Mouse (Mus musculus) CH12.LX (cell line): ENCODE measurements around the gene Sh2d7. TPM values are rescaled to one million over a fixed set of nuclear protein-coding genes. Genes with fewer than 3 reads are reported as not detected.

Source experiments
- DNase-seq: peaks from one replicate; pipeline ENCODE4 v3.0.0-alpha.2; 2013; ENCODE audit errors: extremely low read depth
- H3K27ac ChIP-seq: 2 replicates; pipeline ENCODE4 v1.5.1; 2012; ENCODE audit warnings: low read depth, mild to moderate bottlenecking, control low read depth, moderate library complexity; ENCODE audit not compliant: insufficient read depth
- H3K27me3 ChIP-seq: replicated peaks from 2 replicates; pipeline ENCODE3; 2012; ENCODE audit warnings: inconsistent platforms
- H3K36me3 ChIP-seq, 2 experiments: replicated peaks in 1 of 2; 2 replicates each; pipeline versions ENCODE3 to v1.6.1; 2012; ENCODE audit warnings: inconsistent platforms in 1 of 2, low read length in 1 of 2, mild to moderate bottlenecking in 1 of 2, mixed read lengths in 1 of 2, moderate library complexity in 1 of 2; ENCODE audit not compliant: control insufficient read depth in 1 of 2, insufficient read depth in 1 of 2
- H3K4me1 ChIP-seq, 2 experiments: 2 replicates each; pipeline ENCODE4 v1.6.1; 2012; ENCODE audit warnings: inconsistent platforms in 1 of 2, moderate library complexity in 1 of 2; ENCODE audit not compliant: insufficient read depth in 2 of 2, control insufficient read depth in 1 of 2
- H3K4me2 ChIP-seq: 2 replicates; pipeline ENCODE4 v1.6.1; 2012; ENCODE audit warnings: low read depth, mild to moderate bottlenecking, control low read depth; ENCODE audit not compliant: poor library complexity, insufficient read depth, severe bottlenecking
- H3K4me3 ChIP-seq, 3 experiments: fragments of 150-350 bp in 1 of 3; sonication (generic) in 1 of 3; replicated peaks in 1 of 3; 2 replicates each; pipeline versions ENCODE3 to v1.5.1; 2011 to 2012; ENCODE audit warnings: low read depth in 2 of 3, low read length in 2 of 3, mild to moderate bottlenecking in 2 of 3, moderate library complexity in 2 of 3, control low read depth in 1 of 3, improper control_type of control experiment in 1 of 3, inconsistent platforms in 1 of 3, mixed read lengths in 1 of 3; ENCODE audit not compliant: poor library complexity in 1 of 3
- H3K79me2 ChIP-seq: replicated peaks from 2 replicates; pipeline ENCODE4 v1.6.1; 2012; ENCODE audit warnings: mild to moderate bottlenecking, moderate library complexity; ENCODE audit not compliant: control insufficient read depth, poor library complexity, insufficient read depth, severe bottlenecking; ENCODE audit errors: extremely low read depth
- H3K9ac ChIP-seq: 2 replicates; pipeline ENCODE4 v1.6.1; 2012; ENCODE audit warnings: low read depth, mild to moderate bottlenecking, control low read depth, moderate library complexity; ENCODE audit not compliant: insufficient read depth
- H3K9me3 ChIP-seq: replicated peaks from 2 replicates; pipeline ENCODE3; 2012; ENCODE audit warnings: low read length, inconsistent platforms, mixed read lengths
- CTCF ChIP-seq, 2 experiments: IDR thresholded peaks in 1 of 2; conservative IDR thresholded peaks in 1 of 2; 2 replicates each; pipeline ENCODE4 v1.5.1; 2011 to 2012; ENCODE audit warnings: low read depth in 2 of 2, low read length in 2 of 2, improper control_type of control experiment in 1 of 2, inconsistent platforms in 1 of 2, mild to moderate bottlenecking in 1 of 2, moderate library complexity in 1 of 2
- GABPA ChIP-seq: IDR thresholded peaks from 2 replicates; pipeline ENCODE4 v1.6.1; 2012; ENCODE audit warnings: low read depth, low read length, improper control_type of control experiment, inconsistent platforms; ENCODE audit not compliant: insufficient replicate concordance
- HCFC1 ChIP-seq: IDR thresholded peaks from 2 replicates; pipeline ENCODE4 v1.6.1; 2012; ENCODE audit warnings: low read depth, mild to moderate bottlenecking, inconsistent platforms, low read length, improper control_type of control experiment
- IRF4 ChIP-seq: IDR thresholded peaks from 2 replicates; pipeline ENCODE4 v1.6.1; 2014; ENCODE audit warnings: low read depth, mild to moderate bottlenecking, inconsistent platforms, low read length, improper control_type of control experiment
- KAT2A ChIP-seq: IDR thresholded peaks from 2 replicates; pipeline ENCODE4 v1.6.1; 2012; ENCODE audit warnings: low read length, improper control_type of control experiment, inconsistent platforms; ENCODE audit not compliant: insufficient replicate concordance
- MEF2A ChIP-seq: IDR thresholded peaks from 2 replicates; pipeline ENCODE4 v1.6.1; 2014; ENCODE audit warnings: low read depth, mild to moderate bottlenecking, inconsistent platforms, low read length, improper control_type of control experiment, borderline replicate concordance
- NRF1 ChIP-seq: IDR thresholded peaks from 2 replicates; pipeline ENCODE4 v1.6.1; 2014; ENCODE audit warnings: low read depth, mild to moderate bottlenecking, inconsistent platforms, low read length, improper control_type of control experiment, moderate library complexity
- PAX5 ChIP-seq: IDR thresholded peaks from 2 replicates; pipeline ENCODE4 v1.6.1; 2012; ENCODE audit warnings: low read length, inconsistent platforms, mixed read lengths
- RAD21 ChIP-seq: IDR thresholded peaks from 2 replicates; pipeline ENCODE4 v1.6.1; 2011; ENCODE audit warnings: low read depth, mild to moderate bottlenecking, low read length, improper control_type of control experiment, moderate library complexity
- RCOR1 ChIP-seq: conservative IDR thresholded peaks from 2 replicates; pipeline ENCODE4 v1.6.1; 2012; ENCODE audit warnings: low read depth, mild to moderate bottlenecking, inconsistent platforms, low read length, improper control_type of control experiment
- SIN3A ChIP-seq: IDR thresholded peaks from 2 replicates; pipeline ENCODE4 v1.6.1; 2012; ENCODE audit warnings: low read length, improper control_type of control experiment, inconsistent platforms
- SMC3 ChIP-seq: IDR thresholded peaks from 2 replicates; pipeline ENCODE4 v1.6.1; 2011; ENCODE audit warnings: low read depth, low read length, improper control_type of control experiment
- TBP ChIP-seq: conservative IDR thresholded peaks from 2 replicates; pipeline ENCODE4 v1.6.1; 2011; ENCODE audit warnings: low read depth, low read length, improper control_type of control experiment
- TCF12 ChIP-seq: IDR thresholded peaks from 2 replicates; pipeline ENCODE4 v1.6.1; 2014; ENCODE audit warnings: low read depth, mild to moderate bottlenecking, inconsistent platforms, low read length, improper control_type of control experiment
- ZC3H11A ChIP-seq: IDR thresholded peaks from 2 replicates; pipeline ENCODE4 v1.6.1; 2012; ENCODE audit warnings: low read depth, mild to moderate bottlenecking, inconsistent platforms, low read length, improper control_type of control experiment
- ZKSCAN1 ChIP-seq: IDR thresholded peaks from 2 replicates; pipeline ENCODE4 v1.6.1; 2012; ENCODE audit warnings: low read depth, inconsistent platforms, low read length, improper control_type of control experiment, borderline replicate concordance
- ZNF384 ChIP-seq: IDR thresholded peaks from 2 replicates; pipeline ENCODE4 v1.6.1; 2012; ENCODE audit warnings: low read depth, low read length, improper control_type of control experiment, inconsistent platforms
- dilution Hi-C: fragments of 300-500 bp; cut with MboI; formaldehyde crosslinking; loops from 2 replicates; pipeline ENCODE4 v1.14.3; 2020; ENCODE audit warnings: low sequenced_read_pairs; ENCODE audit not compliant: extremely low pct_unique_long_range_greater_than_20kb, extremely low pct_ligation_motif_present
- in situ Hi-C: fragments of 300-500 bp; cut with MboI; formaldehyde crosslinking; loops from 3 replicates; pipeline ENCODE4 v1.14.3; 2019; ENCODE audit warnings: low sequenced_read_pairs, low pct_ligation_motif_present, low pct_unique_long_range_greater_than_20kb, mixed read lengths
- polyA plus RNA-seq: library from polyadenylated mRNA; unstranded; fragments of >175 nt; gene quantifications from 2 replicates; pipeline ENCODE4 v1.2.1, GENCODE M21; 2012; ENCODE audit warnings: low read depth; ENCODE audit not compliant: insufficient read length
- total RNA-seq, 2 experiments: library from RNA; depleted of rRNA; stranded (reverse); fragments of 300-350 nt in 1 of 2; fragments of >200 nt in 1 of 2; gene quantifications; 2 replicates each; pipeline ENCODE4 v1.2.3; 2012 to 2014

Gene Sh2d7
- total and polyA plus RNA-seq, 3 experiments, result 0.56 to 0.83 (median 0.81) TPM

DNA sequence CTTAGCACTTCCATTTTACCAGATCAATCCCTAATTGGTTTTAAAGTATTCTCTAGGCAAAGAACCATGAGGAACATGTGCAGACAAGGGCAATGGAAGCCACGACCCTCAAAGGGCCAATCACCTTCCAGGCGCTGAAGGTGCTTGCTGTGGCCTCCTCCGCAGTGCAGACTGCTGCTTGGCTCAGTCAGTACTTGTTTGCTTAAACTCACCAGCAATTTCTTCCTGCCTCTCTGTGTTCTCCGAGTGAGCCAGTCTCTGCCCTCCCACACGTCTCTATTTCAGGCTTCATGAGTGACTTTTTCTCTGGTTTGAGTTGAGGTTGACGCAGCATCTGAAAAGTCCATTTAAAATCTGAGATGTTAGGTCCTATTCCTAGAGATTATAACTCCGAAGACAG, 19.9 kb upstream of the Sh2d7 start:
- no peaks in the 10 kb centered on the region for H3K9me3 ChIP-seq
- TF ChIP-seq CTCF (conservative IDR thresholded peaks at IDR 0.05 in 1 of 2, IDR thresholded peaks at IDR 0.05 in 1 of 2; ENCODE audit: low read depth in 2 of 2, low read length in 2 of 2) (no peak), SMC3 (no peak), PAX5 (no peak), TCF12 (no peak), ZNF384 (no peak), RCOR1 (no peak), IRF4 (no peak), ZC3H11A (no peak), MEF2A (no peak), TBP (no peak), NRF1 (no peak), KAT2A (no peak), HCFC1 (no peak), GABPA (no peak), SIN3A (no peak)
- TF ChIP-seq, all 38 proteins: peak for 0
- dilution Hi-C loops (no loop called here), in situ Hi-C loops (no loop called here)
- H3K79me2 ChIP-seq, result no peaks in the 10 kb centered on the region
- no peak for DNase-seq
- no peaks in the 10 kb centered on the region for H3K36me3 ChIP-seq
- H3K27me3 ChIP-seq, result no peaks in the 10 kb centered on the region
- no peak overlapping the region for H3K27ac ChIP-seq
- H3K4me1 ChIP-seq, result peaks cover 0 to under 1% of the 10 kb centered on the region in 2 experiments; a peak in 1 of 4 replicates
- H3K9ac ChIP-seq, result no peak overlapping the region
- no peak overlapping the region for H3K4me3 ChIP-seq
- H3K4me2 ChIP-seq, result no peak overlapping the region

DNA sequence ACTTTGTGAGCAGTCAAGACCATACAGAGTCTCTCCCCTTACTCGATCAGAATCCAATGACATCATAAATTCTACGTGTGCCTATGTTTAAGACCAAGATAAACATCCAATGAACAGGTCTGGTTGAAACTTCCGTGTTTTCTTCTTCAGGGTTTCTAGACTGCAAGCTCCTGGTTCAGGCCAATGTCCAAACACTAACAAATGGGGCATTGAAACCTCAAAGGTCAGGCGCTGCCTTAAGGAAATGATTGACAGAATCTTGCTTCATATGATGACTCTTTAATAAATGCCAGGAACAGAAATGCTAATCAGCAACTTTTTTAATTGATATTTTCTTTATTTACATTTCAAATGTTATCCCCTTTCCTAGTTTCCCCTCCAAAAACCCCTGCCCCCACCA, 18.5 kb upstream of the Sh2d7 start:
- no peaks in the 10 kb centered on the region for H3K9me3 ChIP-seq
- no peaks in the 10 kb centered on the region for H3K36me3 ChIP-seq
- no peak overlapping the region for H3K4me2 ChIP-seq
- dilution Hi-C loops, result no loop called here
- H3K9ac ChIP-seq, result no peak overlapping the region
- TF ChIP-seq RAD21 (no peak), ZKSCAN1 (no peak)
- no peak for DNase-seq
- no peak overlapping the region for H3K4me3 ChIP-seq
- in situ Hi-C loops, result no loop called here
- H3K27me3 ChIP-seq, result no peaks in the 10 kb centered on the region
- H3K4me1 ChIP-seq, result no peaks in the 10 kb centered on the region
- H3K27ac ChIP-seq, result no peak overlapping the region
- H3K79me2 ChIP-seq, result no peaks in the 10 kb centered on the region
